Mouse (Mus musculus) gastrocnemius, postnatal 4 days (tissue): ENCODE measurements at regions not wholly inside any gene's neighbourhood (a gene's known extent, or its start where the extent isn't known, plus 50 kb on each side); places are given as distances from the start of the nearest gene placed in this dataset.
"Not testable (repeated sequence)": the region's sequence is repeated elsewhere in the genome, so short reads cannot be mapped to it uniquely, and the experiment has no call there.

Source experiments
- DNase-seq, 2 experiments: peaks; one replicate each; pipeline ENCODE4 v3.0.0; 2021 to 2022; ENCODE audit warnings: low spot score in 2 of 2, mixed read lengths in 2 of 2

- DNase-seq = no peak
These were observed 200.3 kb downstream of the Rchy1 start for GRCm38 (mm10) chr5:91762589-91762988.

GRCm38 (mm10) chr5:91755958-91756357 is 206.9 kb downstream of the Rchy1 start:
- no peak for DNase-seq

GRCm38 (mm10) chr5:91752846-91753245 is 210.0 kb downstream of the Rchy1 start:
- DNase-seq = not testable (repeated sequence)

- DNase-seq = no peak
These were observed 211.7 kb downstream of the Rchy1 start for GRCm38 (mm10) chr5:91751168-91751567.

GRCm38 (mm10) chr5:91746077-91746476 is 216.8 kb downstream of the Rchy1 start:
- DNase-seq = no peak

GRCm38 (mm10) chr5:91744389-91744788 is 218.5 kb downstream of the Rchy1 start:
- DNase-seq = no peak

- DNase-seq = no peak
These were observed 222.7 kb downstream of the Rchy1 start for GRCm38 (mm10) chr5:91740159-91740537.

GRCm38 (mm10) chr5:91739433-91740158 is 222.2 kb downstream of the Parm1 start:
- DNase-seq = peak in 1 of 2 experiments; percentile 18

GRCm38 (mm10) chr5:91732002-91732401 is 214.6 kb downstream of the Parm1 start:
- no peak for DNase-seq

- no peak for DNase-seq
These were observed 213.7 kb downstream of the Parm1 start for GRCm38 (mm10) chr5:91731155-91731554.

GRCm38 (mm10) chr5:91729868-91730267 is 212.5 kb downstream of the Parm1 start:
- DNase-seq = no peak

GRCm38 (mm10) chr5:91729415-91729814 is 212.0 kb downstream of the Parm1 start:
- DNase-seq = no peak

GRCm38 (mm10) chr5:91727448-91727847 is 210.0 kb downstream of the Parm1 start:
- no peak for DNase-seq

GRCm38 (mm10) chr5:91726118-91726500 is 208.7 kb downstream of the Parm1 start:
- no peak for DNase-seq

GRCm38 (mm10) chr5:91725380-91726117 is 208.1 kb downstream of the Parm1 start:
- no peak for DNase-seq

GRCm38 (mm10) chr5:91724881-91725280 is 207.5 kb downstream of the Parm1 start:
- DNase-seq = no peak

- DNase-seq = no peak
These were observed 206.0 kb downstream of the Parm1 start for GRCm38 (mm10) chr5:91723416-91723815.

- no peak for DNase-seq
These were observed 205.6 kb downstream of the Parm1 start for GRCm38 (mm10) chr5:91722982-91723381.

GRCm38 (mm10) chr5:91722403-91722802 is 205.0 kb downstream of the Parm1 start:
- DNase-seq = no peak

- DNase-seq = no peak
These were observed 204.0 kb downstream of the Parm1 start for GRCm38 (mm10) chr5:91721231-91722096.

GRCm38 (mm10) chr5:91713020-91713419 is 195.6 kb downstream of the Parm1 start:
- no peak for DNase-seq
